Mouse (Mus musculus): Measurements from ENCODE around the gene 3425401B19Rik.
A peak's percentile ranks its signal among the peaks of the same experiment; 100 is the strongest.

The 3425401B19Rik gene

DNA sequence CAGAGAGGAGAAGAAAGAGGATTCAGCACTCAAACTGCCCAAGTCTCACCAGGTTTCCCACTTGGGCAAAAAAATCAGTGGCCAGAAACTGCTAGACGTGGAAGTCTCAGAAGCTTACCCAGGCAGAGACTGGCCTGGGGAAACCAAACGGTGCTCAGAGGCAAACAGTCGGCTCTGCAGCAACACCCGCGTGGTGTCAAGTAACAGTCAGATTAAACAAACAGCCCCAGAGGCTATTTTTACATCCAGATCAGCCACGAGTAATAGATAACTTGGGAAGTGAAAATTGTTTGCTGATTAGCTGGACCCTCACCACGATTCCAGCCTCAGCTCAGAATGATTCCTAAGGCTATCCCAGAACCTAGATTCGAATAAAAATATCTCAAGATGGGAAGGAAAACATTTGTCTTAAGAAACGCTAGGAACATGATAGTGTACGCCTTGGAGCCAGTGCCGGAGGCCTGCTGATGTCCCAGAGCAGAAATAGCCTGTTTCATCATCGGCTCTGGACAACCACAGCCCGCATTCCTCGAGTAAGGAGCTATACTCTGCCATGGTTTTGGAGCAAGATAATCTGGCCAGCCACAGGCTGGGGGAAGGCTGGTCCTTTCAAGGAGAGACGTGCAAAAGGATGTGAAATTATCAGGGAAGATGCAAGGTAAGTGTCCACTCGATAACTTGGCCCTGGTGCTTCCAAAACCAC lies at the start of gene 3425401B19Rik:
Gene 3425401B19Rik (minus strand): TSS at position 170 of the 703 bp plus-strand sequence.
- no peak for DNase-seq

DNA sequence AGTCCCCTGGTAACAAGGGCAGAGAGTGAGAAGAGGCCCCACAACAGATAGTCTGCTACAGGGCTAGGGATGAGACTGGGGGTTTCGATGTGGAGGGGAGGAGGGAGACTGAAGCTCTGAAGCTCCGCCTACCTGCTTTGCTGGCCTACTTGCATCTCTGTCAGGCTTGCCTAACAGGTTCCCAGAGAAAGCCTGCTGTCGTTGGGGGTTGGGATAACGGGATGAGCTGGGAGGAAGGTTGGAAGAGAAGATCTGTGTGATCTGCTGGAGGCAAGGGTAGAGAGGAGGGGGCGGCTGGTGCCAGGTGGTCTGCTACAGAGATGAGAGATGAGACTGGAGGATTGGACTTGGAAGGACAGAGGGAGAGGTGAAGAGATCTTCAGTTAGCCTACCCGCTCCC lies 47.9 kb upstream of the 3425401B19Rik start:
- DNase-seq: no peak

DNA sequence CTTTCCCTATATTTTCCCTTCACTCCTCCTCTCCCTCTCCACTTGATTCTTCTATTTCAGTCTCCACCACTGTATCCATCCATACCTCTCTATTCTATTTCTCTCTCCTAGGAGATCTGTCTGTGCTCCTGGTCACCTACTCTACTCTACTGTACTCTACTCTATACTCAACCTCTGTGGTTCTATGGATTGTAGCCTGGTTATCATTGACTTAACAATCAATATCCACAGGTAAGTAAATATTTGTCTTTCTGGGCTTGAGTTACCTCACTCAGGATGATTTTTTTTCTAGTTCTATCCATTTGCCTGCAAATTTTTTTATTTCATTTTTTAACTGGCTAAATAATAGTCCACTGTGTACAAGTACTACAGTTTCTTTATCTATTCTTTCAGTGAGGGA lies 41.8 kb upstream of the 3425401B19Rik start:
- no peak for DNase-seq

DNA sequence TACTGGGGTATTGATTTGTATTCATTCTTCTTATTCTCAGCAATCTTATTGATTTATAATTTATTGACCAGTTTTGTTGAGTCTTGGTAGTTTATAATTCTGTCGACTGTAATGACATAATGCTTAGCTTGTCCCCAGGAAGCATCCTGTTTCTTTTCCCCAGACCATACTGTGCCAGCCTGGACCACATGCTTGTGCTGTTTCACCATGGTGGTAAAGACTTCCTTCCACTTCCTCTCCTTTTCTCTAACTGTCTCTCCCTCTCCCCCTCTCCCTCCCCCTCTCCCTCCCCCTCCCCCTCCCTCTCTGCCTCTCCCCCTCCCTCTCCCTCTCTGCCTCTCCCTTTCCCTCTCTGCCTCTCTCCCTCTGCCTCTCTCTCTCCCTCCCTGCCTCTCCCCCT lies 36.4 kb upstream of the 3425401B19Rik start:
- no peak for DNase-seq

DNA sequence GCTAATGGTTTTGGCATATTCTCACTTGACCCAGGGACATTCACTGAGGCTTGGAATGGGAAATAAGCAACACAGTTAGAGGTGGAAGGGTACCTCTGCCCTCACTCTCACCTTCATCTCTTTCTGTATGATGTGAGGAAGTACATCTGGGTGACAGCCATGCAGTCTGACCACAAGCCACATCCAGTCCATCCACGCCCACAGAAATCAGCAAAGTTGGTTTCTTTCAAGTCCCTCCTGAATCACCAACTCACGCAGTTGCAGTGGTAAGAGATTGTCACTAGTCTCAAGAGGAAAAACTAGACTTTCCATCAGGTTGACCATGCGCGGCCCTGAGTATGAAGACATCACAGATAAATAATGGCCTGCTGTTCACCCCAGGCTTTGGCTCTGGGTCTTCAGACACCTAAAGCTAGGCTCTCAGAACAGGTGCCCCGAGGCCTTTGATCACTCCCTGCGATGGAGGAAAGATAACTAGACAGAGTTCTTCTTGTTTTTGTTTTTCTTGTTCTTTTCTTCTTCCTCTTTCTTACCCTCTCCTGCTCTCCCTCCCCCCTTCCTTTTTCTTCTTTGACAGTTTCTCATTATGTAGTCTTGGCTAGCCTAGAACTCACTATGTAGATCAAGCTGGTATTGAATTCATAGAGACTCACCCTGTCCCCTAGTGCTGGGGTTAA lies 31.8 kb upstream of the 3425401B19Rik start:
- DNase-seq: no peak

DNA sequence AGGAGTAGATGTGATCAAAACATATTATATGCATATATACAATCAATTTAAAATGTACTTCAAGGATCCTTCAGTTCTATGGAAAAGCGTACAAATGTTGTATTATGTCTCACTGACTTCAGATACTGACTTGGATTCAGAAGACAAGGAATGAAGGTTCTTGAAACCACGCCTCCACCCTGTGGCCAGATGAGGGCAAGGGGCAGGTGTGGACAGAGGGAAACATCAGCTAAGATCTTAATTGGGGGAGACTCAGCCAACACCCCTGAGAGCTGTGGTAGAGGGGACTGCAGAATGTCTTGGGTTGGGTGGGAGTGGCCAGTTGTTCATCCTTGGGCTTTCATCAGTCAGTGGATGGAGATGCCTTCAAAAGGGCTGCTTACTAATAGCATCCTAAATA lies 30.4 kb upstream of the 3425401B19Rik start:
- DNase-seq: no peak

DNA sequence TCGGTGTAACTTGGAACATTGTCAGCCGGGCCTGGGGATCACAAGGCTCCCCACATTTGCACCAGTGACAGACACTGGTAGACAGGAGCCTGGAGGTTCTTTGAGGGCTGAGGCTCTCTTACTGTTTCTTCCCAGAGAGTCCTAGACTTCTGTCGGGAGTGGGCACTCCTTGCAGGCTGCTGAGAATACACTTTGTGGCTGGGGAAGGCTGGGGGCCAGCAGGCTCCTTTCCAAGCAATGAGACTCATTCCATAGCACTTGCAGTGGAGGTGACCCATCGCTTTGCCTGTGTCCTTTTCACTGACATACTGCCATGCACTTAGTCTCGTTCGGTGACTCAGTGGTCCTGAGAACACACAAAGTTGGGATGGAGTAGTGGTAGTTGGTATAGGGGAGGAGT lies 30.0 kb upstream of the 3425401B19Rik start:
- no peak for DNase-seq

DNA sequence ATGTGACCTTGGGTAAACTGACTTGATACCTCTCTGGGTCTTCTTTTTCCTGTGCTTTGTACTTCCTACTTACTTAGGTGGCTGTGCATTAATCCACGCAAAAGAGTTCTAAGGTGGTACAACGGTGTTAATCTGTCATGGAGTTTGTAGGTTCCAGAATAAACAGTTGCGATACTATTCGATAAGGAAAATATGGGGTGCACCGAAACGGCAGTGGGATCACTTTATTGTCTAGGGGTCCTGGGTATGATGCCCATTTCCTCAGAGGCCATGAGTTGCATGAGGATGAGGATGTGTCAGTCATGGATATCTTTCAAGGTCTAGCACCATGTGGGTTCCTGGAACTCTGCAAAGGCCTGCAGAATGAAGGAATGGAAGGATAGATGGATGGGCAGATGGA lies 24.8 kb upstream of the 3425401B19Rik start:
- DNase-seq: no peak

DNA sequence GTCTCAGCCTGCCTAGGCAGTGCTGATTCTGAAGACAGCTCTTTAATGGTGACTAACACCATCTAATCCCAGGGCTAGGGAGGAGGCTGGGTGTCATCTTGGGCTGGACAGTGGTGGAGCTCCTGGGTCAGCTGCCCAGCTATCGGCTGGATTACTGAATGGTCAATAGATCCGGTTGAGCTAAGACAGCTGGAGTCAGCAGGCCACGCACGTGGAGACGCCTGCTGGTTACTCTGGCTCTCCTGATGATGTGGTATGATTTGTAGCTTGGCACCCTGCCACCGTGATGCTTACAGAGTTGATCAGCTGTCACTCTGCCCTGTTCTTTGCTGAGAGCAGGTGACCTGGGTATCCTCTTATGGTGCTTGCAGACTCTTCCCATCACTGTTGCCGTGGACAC lies 23.7 kb upstream of the 3425401B19Rik start:
- peak; percentile 6 for DNase-seq

DNA sequence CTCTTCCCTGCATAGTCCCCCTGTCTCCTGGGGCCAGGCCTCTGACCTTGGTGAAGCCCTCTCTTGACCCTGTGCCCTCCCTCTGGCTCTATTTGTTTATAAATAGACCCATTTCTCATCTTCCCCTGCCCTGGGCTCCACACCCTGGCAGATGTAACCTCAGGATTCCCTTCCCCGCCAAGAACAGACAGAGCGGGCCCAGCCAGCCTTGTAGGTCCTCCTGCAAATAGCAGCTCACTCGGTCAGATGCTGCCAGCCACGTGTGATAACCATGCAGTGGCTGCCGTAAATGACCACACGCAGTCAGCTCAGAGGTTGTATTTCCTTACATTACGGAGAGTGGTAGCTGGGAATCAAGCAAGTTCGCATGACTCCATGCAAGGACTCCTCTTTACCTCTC lies 22.8 kb upstream of the 3425401B19Rik start:
- no peak for DNase-seq

DNA sequence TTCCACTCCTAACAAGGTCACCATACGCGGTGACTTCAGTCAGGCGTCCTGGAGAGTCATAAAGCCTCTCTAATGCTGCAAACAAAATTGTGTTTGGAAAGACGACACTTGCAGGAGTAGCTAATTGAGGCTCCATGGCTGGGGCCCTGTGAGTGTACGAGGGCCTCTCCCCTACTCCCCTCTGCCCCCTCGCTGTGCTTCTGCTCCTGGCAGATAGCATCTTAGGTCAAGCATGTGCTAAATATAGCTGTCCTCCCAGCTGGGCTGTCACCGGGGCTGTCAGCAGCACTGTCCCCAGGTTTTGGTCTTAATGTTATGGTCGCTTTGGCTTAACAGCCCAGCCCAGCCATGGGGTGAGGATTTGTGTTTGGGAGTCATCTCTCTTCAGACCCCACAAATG lies 15.9 kb upstream of the 3425401B19Rik start:
- no peak for DNase-seq

DNA sequence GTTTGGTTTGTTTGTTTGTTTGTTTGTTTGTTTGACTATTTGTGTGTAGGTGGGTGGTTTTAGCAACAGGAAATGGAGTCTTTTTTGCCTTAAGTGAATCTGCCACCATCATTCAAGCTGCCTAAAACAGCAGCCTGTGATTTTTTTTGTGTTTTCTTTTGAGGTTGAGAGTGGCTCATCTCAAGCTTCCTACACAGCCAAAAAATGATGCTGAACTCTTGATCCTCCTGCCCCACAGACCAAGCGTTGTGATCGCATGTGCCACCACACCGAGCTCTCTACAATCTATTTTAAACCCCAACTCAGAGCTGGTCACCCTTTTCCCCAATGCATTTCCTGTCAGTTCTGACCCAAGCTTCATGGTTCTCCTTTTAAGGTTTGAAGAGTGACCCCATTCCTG lies 13.5 kb upstream of the 3425401B19Rik start:
- no peak for DNase-seq

DNA sequence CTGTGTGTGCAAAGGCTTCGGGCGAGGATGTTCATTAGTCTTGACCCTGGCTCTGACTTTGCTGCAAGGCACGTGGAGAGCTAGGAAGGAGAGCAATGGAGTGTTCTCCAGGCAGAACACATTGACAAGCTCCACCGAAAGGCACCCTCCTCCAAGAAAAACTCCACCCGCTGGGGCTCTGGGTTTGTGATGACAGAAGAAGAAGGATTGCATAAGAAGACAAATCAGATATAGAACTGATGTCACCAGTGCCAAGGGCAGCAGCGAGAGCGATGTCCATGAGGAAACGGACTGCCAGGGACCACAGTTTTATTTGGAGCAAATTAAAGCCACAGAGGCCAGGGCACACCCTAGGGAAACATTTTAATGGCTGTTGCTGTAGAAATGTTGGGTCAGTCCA lies 12.7 kb upstream of the 3425401B19Rik start:
- DNase-seq: no peak

DNA sequence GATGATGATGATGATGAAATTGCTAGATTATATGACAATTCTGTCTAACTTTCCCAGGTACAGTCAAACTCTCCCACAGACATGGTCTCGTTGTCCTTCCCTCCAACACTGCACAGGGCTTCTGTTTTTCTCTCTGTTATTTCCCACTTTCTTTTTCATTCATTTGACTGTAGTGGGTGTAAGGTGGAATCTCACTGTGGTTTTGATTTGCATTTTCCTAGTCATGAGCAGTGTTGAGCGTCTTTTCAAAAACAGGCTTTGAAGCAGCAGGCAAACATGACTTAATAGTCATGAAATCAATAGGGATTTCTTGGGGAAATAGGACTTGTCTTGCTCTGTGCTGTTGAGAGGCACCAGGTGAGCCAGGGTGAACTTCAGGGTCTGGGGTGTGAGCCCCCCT lies 11.3 kb upstream of the 3425401B19Rik start:
- no peak for DNase-seq

DNA sequence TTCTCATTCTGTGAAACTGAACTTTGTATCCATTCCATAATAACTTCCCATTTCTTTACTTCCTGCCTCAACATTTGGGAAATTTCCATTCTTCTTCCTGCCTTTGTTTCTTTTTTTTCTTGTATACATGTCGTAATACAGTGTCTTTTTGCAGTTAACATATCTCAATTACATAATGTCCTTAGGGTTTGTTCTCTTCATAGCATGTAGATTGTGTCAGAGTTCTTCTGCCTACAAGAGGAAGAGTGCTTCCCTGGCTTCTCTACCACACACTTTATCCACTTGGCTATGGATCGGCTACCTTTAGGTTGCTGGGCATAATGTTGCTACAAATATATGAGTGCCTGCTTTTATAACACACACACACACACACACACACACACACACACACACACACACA lies 10.8 kb upstream of the 3425401B19Rik start:
- no peak for DNase-seq

DNA sequence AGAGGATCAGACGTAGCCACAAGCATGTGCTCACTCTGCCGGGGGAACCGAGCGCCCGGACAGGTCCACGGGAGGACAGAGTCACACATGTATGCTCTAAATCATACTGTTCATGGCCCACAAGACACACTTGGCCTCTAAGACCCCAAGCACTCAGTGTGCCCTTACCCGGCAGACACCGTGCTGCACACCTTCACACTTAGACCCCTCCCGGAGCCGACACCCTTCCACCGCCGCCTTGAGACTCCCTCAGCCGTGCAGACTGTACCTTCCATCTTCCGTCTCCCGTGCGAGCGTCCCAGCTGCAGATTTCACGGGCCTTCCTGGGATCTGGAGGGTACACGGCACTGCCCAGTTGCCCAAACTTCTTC lies 373 bp downstream of the 3425401B19Rik start:
- no peak for DNase-seq

DNA sequence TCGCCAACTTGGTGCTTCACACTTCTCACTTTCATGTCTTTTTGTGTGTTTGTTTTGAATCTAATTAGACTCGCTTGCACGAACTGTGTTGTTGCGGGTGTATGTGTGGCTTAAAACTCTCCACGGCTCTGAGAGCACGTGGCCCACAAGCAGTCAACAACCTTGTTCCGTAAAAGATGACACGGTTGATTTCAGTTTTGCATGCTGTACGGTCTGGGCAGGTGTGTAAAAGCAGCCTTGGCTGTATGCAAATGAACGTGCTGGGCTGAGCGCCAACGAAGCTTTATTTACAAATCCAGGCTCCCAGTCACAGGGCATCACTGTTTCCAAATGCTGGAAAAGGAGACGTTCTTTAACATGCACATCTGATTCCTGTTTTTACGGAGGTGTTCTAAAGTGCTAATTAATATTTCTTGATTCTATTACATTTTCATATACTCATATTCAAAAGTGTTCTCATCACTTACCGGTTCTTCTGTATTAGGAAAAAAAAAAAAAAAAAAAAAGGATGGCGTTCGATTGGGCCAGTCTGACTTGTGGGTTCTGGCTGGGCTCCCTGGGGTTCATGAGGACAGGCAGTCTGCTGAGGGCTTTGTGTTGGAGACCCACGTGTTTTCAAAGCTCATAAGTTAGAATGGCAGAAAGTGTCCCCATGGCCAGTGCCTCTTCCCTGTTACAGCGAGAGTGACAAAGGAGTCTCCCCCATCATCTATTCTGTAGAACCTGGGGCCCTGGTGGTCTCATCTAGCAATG lies 935 bp downstream of the 3425401B19Rik start:
- DNase-seq: peak; percentile 40

DNA sequence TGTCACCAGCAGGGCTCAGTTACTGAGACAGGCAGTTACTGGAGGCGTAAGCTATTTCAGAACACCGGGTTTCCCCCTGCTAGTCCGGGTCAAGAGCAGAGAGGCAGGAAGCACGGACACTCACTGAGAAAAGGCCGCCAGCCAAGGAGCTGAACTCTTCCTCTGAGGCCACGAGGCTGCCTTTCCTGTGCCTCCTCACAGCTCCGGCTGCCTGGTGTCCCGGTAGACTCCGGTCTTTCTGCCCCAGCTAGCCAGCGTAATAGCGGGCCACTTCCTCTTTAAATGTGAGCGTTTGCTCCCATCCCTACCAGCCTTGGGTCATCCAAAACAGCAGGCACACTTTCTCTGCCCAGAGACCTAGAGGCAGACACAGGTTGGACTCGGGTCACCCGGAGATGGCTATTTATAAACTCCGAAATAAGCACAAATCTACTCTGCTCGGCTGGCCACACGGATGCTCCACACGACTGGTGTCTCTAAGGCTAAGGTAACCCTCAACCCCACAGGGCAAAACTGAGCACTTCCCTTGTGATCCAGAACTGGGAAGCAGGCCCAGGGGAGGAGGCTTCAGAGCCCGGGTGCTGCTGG lies 1.7 kb downstream of the 3425401B19Rik start:
- DNase-seq: peak; percentile 62

DNA sequence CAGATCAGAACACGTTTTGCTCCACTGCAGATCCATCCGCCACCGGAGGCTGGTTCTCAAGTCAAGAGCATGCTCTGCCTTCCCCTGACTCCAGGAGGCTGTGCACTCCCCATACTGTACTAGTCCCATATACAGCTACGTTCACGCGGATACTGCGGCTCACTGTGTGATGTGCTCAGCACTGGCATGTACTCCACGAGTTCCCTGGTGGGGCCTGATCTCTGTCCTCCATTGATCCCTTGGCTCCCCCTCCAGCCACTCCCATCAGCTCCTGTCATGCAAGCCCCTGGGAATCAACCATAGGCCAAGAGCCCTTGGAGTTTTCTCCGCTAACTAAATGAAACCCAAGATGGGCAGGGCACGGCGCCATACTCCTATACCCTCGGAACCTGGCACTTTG lies 2.6 kb downstream of the 3425401B19Rik start:
- no peak for DNase-seq

DNA sequence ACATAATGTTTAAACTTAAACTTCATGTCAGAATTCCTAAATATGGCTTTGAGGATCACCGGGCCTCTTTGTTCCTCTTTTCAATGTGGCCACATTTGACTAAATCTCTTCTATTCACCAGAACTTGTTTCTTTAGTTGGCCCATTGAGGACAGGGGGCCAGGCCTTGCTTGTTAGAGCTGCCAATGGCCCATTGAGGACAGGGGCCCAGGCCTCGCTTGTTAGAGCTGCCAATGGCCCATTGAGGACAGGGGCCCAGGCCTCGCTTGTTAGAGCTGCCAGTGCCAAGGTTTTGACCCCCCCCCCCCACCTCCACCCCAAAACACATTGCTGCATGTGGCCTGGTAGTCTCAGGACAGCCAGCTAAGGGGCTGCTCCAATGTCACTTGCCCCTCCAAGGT lies 3.5 kb downstream of the 3425401B19Rik start:
- no peak for DNase-seq

DNA sequence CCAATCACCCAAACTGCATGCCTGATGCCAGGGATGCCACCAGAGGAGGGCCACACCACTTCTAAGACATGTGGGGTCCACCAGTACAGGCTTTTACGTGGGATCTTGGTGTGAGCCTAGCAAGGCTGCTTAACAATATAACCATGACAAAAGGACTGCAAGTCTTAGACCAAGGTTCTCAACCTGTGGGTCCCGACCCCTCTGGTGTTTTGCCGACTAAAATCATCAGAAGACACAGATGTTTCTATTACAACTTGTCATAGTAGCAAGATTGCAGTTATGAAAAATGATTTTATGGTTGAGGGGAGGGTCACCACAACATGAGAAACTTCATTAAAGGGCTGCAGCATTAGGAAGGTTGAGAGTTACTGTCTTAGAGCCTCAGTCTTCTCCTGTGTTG lies 6.5 kb downstream of the 3425401B19Rik start:
- DNase-seq: no peak

DNA sequence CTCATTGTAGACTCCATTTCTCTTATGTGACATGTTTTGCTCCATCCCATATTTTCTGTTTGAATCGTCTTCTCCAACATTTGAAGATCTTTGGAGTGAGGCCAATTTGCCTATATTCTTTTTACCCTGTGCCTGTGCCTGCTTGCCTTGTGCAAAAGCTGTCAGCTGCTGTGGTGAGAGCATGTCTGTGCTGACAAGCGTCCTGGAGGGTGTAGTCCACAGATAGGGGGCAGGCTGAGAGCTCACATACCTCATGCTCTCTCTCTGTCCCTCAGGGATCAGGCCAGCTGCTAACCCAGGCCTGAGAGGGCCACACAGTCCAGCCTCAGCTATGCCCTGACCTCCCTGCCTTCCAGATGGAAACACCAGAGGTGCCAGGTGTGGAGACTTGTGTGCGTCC lies 11.9 kb downstream of the 3425401B19Rik start:
- DNase-seq: no peak

DNA sequence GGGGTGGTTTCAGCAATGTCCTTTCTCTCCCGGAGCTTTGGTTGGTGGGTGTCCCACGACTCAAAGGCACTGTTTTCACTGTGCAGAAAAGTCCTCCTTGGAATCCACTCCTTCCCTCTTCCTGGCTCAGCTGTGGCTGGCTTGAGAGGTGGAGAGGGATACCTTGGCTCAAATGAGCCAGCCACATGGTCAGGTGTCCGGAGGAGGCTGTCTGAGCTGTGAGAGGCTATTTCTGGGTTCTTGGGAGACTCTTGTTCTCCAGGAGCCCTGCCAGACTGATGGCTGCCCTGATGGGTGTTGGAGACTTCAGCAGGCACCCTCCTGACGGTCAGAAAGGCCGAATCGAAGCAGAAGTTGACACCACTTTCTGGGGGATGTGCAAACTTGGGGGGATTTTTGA lies 22.0 kb downstream of the 3425401B19Rik start:
- DNase-seq: no peak

DNA sequence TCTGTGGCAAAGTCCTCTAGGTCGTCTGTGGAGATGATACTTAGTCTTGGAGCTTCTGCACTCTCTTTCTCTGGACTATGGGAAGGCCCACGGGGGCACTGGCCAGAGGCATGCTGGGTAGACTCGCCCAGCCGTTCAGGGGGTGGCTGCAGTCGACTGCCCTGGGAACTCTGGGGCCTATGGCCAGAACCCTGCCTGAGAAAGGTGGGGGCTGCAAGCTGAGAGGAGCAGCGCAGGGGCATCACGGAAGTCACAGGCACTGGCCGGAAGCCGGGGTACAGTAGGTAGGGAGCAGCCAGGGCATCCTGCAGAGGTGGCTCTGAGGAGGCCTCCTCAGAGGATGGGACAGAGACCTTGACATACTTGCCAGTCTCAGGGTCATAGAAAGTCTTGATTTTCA lies 25.3 kb downstream of the 3425401B19Rik start:
- no peak for DNase-seq
